Mouse (Mus musculus) frontal cortex, postnatal 25 days (tissue): ENCODE data around the gene Sdha.

ENCODE experiments used
- DNase-seq, 2 experiments: peaks; one replicate each; pipeline ENCODE4 v3.0.0; 2022; ENCODE audit warnings: low spot score in 2 of 2

Sdha gene

GRCm38 (mm10) chr13:74302050-74303037 is 47.7 kb downstream of the Sdha start:
- no peak for DNase-seq

- no peak for DNase-seq
Measured at GRCm38 (mm10) chr13:74301607-74301984, 48.5 kb downstream of the Sdha start.

- peak; percentile 64 for DNase-seq
Measured at GRCm38 (mm10) chr13:74300925-74301606, 49.0 kb downstream of the Sdha start.

- DNase-seq: no peak
Measured at GRCm38 (mm10) chr13:74296376-74296775, 53.7 kb downstream of the Sdha start.

GRCm38 (mm10) chr13:74292167-74292566 is 57.9 kb downstream of the Sdha start, which contains the start of gene Ahrr:
TSS of gene Ahrr (minus strand) at chr13:74292331.
- DNase-seq: peak in 1 of 2 experiments; percentile 12

- no peak for DNase-seq
Measured at GRCm38 (mm10) chr13:74289646-74290045, 60.4 kb downstream of the Sdha start.

GRCm38 (mm10) chr13:74282299-74282698 is 67.8 kb downstream of the Sdha start:
- no peak for DNase-seq

- DNase-seq: no peak
Measured at GRCm38 (mm10) chr13:74275726-74276125, 74.4 kb downstream of the Sdha start.
